In genomic region chr1:42539541-42540520, GRCm38 (mm10) we compare ENCODE assay signal across 8 mouse cellular contexts.
DNase-seq lines count a peak whose midpoint lies in the region; ATAC-seq and TF ChIP-seq lines count a peak whose summit lies in the region.

No protein-coding gene starts in this region.

- no peaks in the 10 kb centered on the region for H3K36me3 ChIP-seq in heart, embryonic 14.5 days (ENCODE audit: control insufficient read depth, insufficient read depth, low read length)
- H3K36me3 ChIP-seq in heart, adult 2 months (ENCODE audit: control insufficient read depth, insufficient read depth, low read length) = no peaks in the 10 kb centered on the region
- H3K36me3 ChIP-seq in midbrain, embryonic 15.5 days (replicated peaks) = no peaks in the 10 kb centered on the region
- H3K36me3 ChIP-seq in intestine, embryonic 16.5 days (ENCODE audit: control insufficient read depth, insufficient read depth, low read length) = no peaks in the 10 kb centered on the region

- no peak for TF ChIP-seq EP300 in heart, adult 2 months (IDR thresholded peaks at IDR 0.05; ENCODE audit: insufficient read depth, low read depth, low read length)

- no peak for ATAC-seq in heart, embryonic 14.5 days (ENCODE audit: insufficient number of reproducible peaks, insufficient read depth, low FRiP score, low read depth)
- peak; percentile 66 for ATAC-seq in midbrain, embryonic 15.5 days (replicated peaks)
- no peak for ATAC-seq in intestine, embryonic 16.5 days

- no peaks in the 10 kb centered on the region for H3K4me1 ChIP-seq in heart, embryonic 14.5 days (ENCODE audit: control insufficient read depth in 2 of 2, insufficient read depth in 2 of 2, low read length in 2 of 2)
- H3K4me1 ChIP-seq in heart, adult 2 months (ENCODE audit: control insufficient read depth, insufficient read depth, low read length) = peaks cover 2% of the 10 kb centered on the region; the same call in 1 of the 2 replicates
- H3K4me1 ChIP-seq in midbrain, embryonic 15.5 days = peaks cover 26% of the 10 kb centered on the region
- H3K4me1 ChIP-seq in intestine, embryonic 16.5 days (ENCODE audit: control insufficient read depth, insufficient read depth, low read length) = no peaks in the 10 kb centered on the region

- no peaks in the 10 kb centered on the region for H3K79me2 ChIP-seq in heart, adult 2 months (replicated peaks; ENCODE audit: control insufficient read depth, insufficient read depth, low read length)

- no peak for TF ChIP-seq POLR2A in heart, adult 2 months (IDR thresholded peaks at IDR 0.05; ENCODE audit: insufficient read depth, low read depth, low read length)

- intact Hi-C loops in heart, adult 2 months (cut with DNase I) = no loop called here
- intact Hi-C loops in gastrocnemius, postnatal 36 days (cut with DNase I) = no loop called here

- H3K27ac ChIP-seq in heart, embryonic 14.5 days (replicated peaks in 1 of 2; ENCODE audit: control insufficient read depth in 1 of 2, insufficient read depth in 1 of 2, low read depth in 2 of 2, low read length in 2 of 2) = no peak overlapping the region
- no peak overlapping the region for H3K27ac ChIP-seq in heart, adult 2 months
- H3K27ac ChIP-seq in midbrain, embryonic 15.5 days = peak overlapping the region; percentile 70
- H3K27ac ChIP-seq in intestine, embryonic 16.5 days (ENCODE audit: low read length) = no peak overlapping the region

- peak overlapping the region; percentile 49; the same call in 1 of the 2 replicates for H3K4me2 ChIP-seq in heart, embryonic 14.5 days (ENCODE audit: low read length)
- H3K4me2 ChIP-seq in midbrain, embryonic 15.5 days = peak overlapping the region; percentile 50
- H3K4me2 ChIP-seq in intestine, embryonic 16.5 days (ENCODE audit: low read depth, low read length) = no peak overlapping the region

- no peak for DNase-seq in heart, adult 2 months
- peak; percentile 40 to 51 for DNase-seq in frontal cortex, postnatal 10 days (ENCODE audit: low spot score in 2 of 2)
- DNase-seq in layer of hippocampus, adult 9-11 months = peak; percentile 74
- no peak for DNase-seq in gastrocnemius, postnatal 36 days
- DNase-seq in gastrocnemius, adult 8-10 months (ENCODE audit: low spot score in 2 of 2) = no peak

- WGBS in heart, embryonic 14.5 days = 75% methylated on average over 26 of the region's 26 CpGs
- WGBS in heart, adult 2 months = 75% methylated on average over 26 of the region's 26 CpGs
- WGBS in midbrain, embryonic 15.5 days = 23% methylated on average over 26 of the region's 26 CpGs
- 59% methylated on average over 26 of the region's 26 CpGs for WGBS in intestine, embryonic 16.5 days

- H3K9me3 ChIP-seq in heart, embryonic 14.5 days (ENCODE audit: control insufficient read depth, low read length) = no peaks in the 10 kb centered on the region
- no peaks in the 10 kb centered on the region for H3K9me3 ChIP-seq in midbrain, embryonic 15.5 days
- no peaks in the 10 kb centered on the region for H3K9me3 ChIP-seq in intestine, embryonic 16.5 days (ENCODE audit: control insufficient read depth, low read length)

- no peak overlapping the region for H3K4me3 ChIP-seq in heart, embryonic 14.5 days (ENCODE audit: control insufficient read depth in 1 of 2, insufficient read depth in 1 of 2, low read depth in 1 of 2, low read length in 2 of 2)
- H3K4me3 ChIP-seq in heart, adult 2 months = no peak overlapping the region
- peak overlapping the region; percentile 27 for H3K4me3 ChIP-seq in midbrain, embryonic 15.5 days
- H3K4me3 ChIP-seq in intestine, embryonic 16.5 days (ENCODE audit: low read length) = no peak overlapping the region

- peaks cover 3% of the 10 kb centered on the region; the same call in 1 of the 2 replicates for H3K27me3 ChIP-seq in heart, embryonic 14.5 days (ENCODE audit: control insufficient read depth, insufficient read depth, low read length)
- H3K27me3 ChIP-seq in heart, adult 2 months (ENCODE audit: control insufficient read depth, insufficient read depth, low read length) = no peaks in the 10 kb centered on the region
- H3K27me3 ChIP-seq in midbrain, embryonic 15.5 days (replicated peaks) = no peaks in the 10 kb centered on the region
- no peaks in the 10 kb centered on the region for H3K27me3 ChIP-seq in intestine, embryonic 16.5 days (replicated peaks; ENCODE audit: control insufficient read depth, insufficient read depth, low read length)

- H3K9ac ChIP-seq in heart, embryonic 14.5 days (ENCODE audit: low read length) = no peak overlapping the region
- no peak overlapping the region for H3K9ac ChIP-seq in heart, adult 2 months (ENCODE audit: low read depth, low read length)
- H3K9ac ChIP-seq in midbrain, embryonic 15.5 days = peak overlapping the region; percentile 33; the same call in 1 of the 2 replicates
- no peak overlapping the region for H3K9ac ChIP-seq in intestine, embryonic 16.5 days (ENCODE audit: low read depth, low read length)

- no peak for TF ChIP-seq CTCF in heart, adult 2 months (IDR thresholded peaks at IDR 0.05)

Comparison
In these comparisons a context has a peak if more than half of its experiments do, and no peak if none do; other contexts are left out.
1. DNase-seq: peak in frontal cortex, postnatal 10 days (2 of 2) and layer of hippocampus, adult 9-11 months (single experiment); none in heart, adult 2 months (0 of 2), gastrocnemius, postnatal 36 days (0 of 2) and gastrocnemius, adult 8-10 months (0 of 2).